Mouse (Mus musculus): ENCODE measurements at regions not wholly inside any gene's neighbourhood (a gene's known extent, or its start where the extent isn't known, plus 50 kb on each side); places are given as distances from the start of the nearest gene placed in this dataset.

- Histone ChIP-seq H3K27ac (ENCODE audit: low read depth, low read length) (no peak overlapping the region), H3K4me2 (ENCODE audit: low read length) (no peak overlapping the region), H3K36me3 (ENCODE audit: control insufficient read depth, insufficient read depth, low read length) (no peaks in the 10 kb centered on the region), H3K9me3 (replicated peaks; ENCODE audit: control insufficient read depth, low read length) (no peaks in the 10 kb centered on the region), H3K27me3 (replicated peaks; ENCODE audit: control insufficient read depth, insufficient read depth, low read length) (no peaks in the 10 kb centered on the region), H3K9ac (ENCODE audit: low read length) (no peak overlapping the region), H3K4me1 (ENCODE audit: control insufficient read depth, insufficient read depth, low read length) (no peaks in the 10 kb centered on the region), H3K4me3 (ENCODE audit: low read depth, low read length) (no peak overlapping the region)
- DNase-seq (ENCODE audit: low spot score) (no peak), ATAC-seq (no peak)
- 83% methylated on average over 1 of the region's 1 CpGs for WGBS
Measured at GRCm38 (mm10) chr14:9105708-9106107, 439.7 kb upstream of the 4930452B06Rik start.

- no peak overlapping the region for H3K9ac ChIP-seq (ENCODE audit: low read length)
- ATAC-seq (no peak; the same call in 1 of the 2 replicates), DNase-seq (ENCODE audit: low spot score) (peak; percentile 71)
- H3K4me3 ChIP-seq (ENCODE audit: low read depth, low read length) = no peak overlapping the region
- H3K9me3 ChIP-seq (replicated peaks; ENCODE audit: control insufficient read depth, low read length) = no peaks in the 10 kb centered on the region
- 77% methylated on average over 5 of the region's 5 CpGs for WGBS
- H3K36me3 ChIP-seq (ENCODE audit: control insufficient read depth, insufficient read depth, low read length) = no peaks in the 10 kb centered on the region
- no peak overlapping the region for H3K27ac ChIP-seq (ENCODE audit: low read depth, low read length)
- no peak overlapping the region for H3K4me2 ChIP-seq (ENCODE audit: low read length)
- no peaks in the 10 kb centered on the region for H3K4me1 ChIP-seq (ENCODE audit: control insufficient read depth, insufficient read depth, low read length)
- no peaks in the 10 kb centered on the region for H3K27me3 ChIP-seq (replicated peaks; ENCODE audit: control insufficient read depth, insufficient read depth, low read length)
Measured at GRCm38 (mm10) chr14:9089625-9090326, 423.7 kb upstream of the 4930452B06Rik start.

- no peak for ATAC-seq
Measured at GRCm38 (mm10) chr14:9087103-9087502, 421.1 kb upstream of the 4930452B06Rik start.

GRCm38 (mm10) chr14:9079632-9080031, 413.6 kb upstream of the 4930452B06Rik start:
- DNase-seq (ENCODE audit: low spot score) = no peak
- Histone ChIP-seq H3K36me3 (ENCODE audit: control insufficient read depth, insufficient read depth, low read length) (no peaks in the 10 kb centered on the region), H3K9ac (ENCODE audit: low read length) (no peak overlapping the region), H3K4me2 (ENCODE audit: low read length) (no peak overlapping the region), H3K27me3 (replicated peaks; ENCODE audit: control insufficient read depth, insufficient read depth, low read length) (no peaks in the 10 kb centered on the region), H3K9me3 (replicated peaks; ENCODE audit: control insufficient read depth, low read length) (no peaks in the 10 kb centered on the region), H3K4me1 (ENCODE audit: control insufficient read depth, insufficient read depth, low read length) (no peaks in the 10 kb centered on the region), H3K27ac (ENCODE audit: low read depth, low read length) (no peak overlapping the region), H3K4me3 (ENCODE audit: low read depth, low read length) (no peak overlapping the region)
- ATAC-seq = no peak
- 83% methylated on average over 2 of the region's 2 CpGs for WGBS

More at GRCm38 (mm10) chr14:9087103-9087502, 421.1 kb upstream of the 4930452B06Rik start:
- Histone ChIP-seq H3K9ac (ENCODE audit: low read length) (no peak overlapping the region), H3K36me3 (ENCODE audit: control insufficient read depth, insufficient read depth, low read length) (no peaks in the 10 kb centered on the region), H3K4me2 (ENCODE audit: low read length) (no peak overlapping the region), H3K27ac (ENCODE audit: low read depth, low read length) (no peak overlapping the region), H3K9me3 (replicated peaks; ENCODE audit: control insufficient read depth, low read length) (no peaks in the 10 kb centered on the region), H3K4me3 (ENCODE audit: low read depth, low read length) (no peak overlapping the region), H3K4me1 (ENCODE audit: control insufficient read depth, insufficient read depth, low read length) (no peaks in the 10 kb centered on the region), H3K27me3 (replicated peaks; ENCODE audit: control insufficient read depth, insufficient read depth, low read length) (no peaks in the 10 kb centered on the region)
- DNase-seq (ENCODE audit: low spot score) = no peak

- 68% methylated on average over 1 of the region's 1 CpGs for WGBS
- H3K27me3 ChIP-seq (replicated peaks; ENCODE audit: control insufficient read depth, insufficient read depth, low read length) = no peaks in the 10 kb centered on the region
- H3K9me3 ChIP-seq (replicated peaks; ENCODE audit: control insufficient read depth, low read length) = no peaks in the 10 kb centered on the region
- H3K36me3 ChIP-seq (ENCODE audit: control insufficient read depth, insufficient read depth, low read length) = no peaks in the 10 kb centered on the region
- H3K27ac ChIP-seq (ENCODE audit: low read depth, low read length) = no peak overlapping the region
- no peak overlapping the region for H3K4me3 ChIP-seq (ENCODE audit: low read depth, low read length)
- DNase-seq (ENCODE audit: low spot score) (no peak), ATAC-seq (no peak)
- H3K9ac ChIP-seq (ENCODE audit: low read length) = no peak overlapping the region
- no peaks in the 10 kb centered on the region for H3K4me1 ChIP-seq (ENCODE audit: control insufficient read depth, insufficient read depth, low read length)
- no peak overlapping the region for H3K4me2 ChIP-seq (ENCODE audit: low read length)
Measured at GRCm38 (mm10) chr14:9079014-9079413, 413.0 kb upstream of the 4930452B06Rik start.

- H3K4me3 ChIP-seq (ENCODE audit: low read depth, low read length) = no peak overlapping the region
- DNase-seq (ENCODE audit: low spot score) = no peak
- no peak for ATAC-seq
Measured at GRCm38 (mm10) chr14:9071176-9071575, 405.1 kb upstream of the 4930452B06Rik start.

GRCm38 (mm10) chr14:9060058-9060457, 394.0 kb upstream of the 4930452B06Rik start:
- no peak overlapping the region for H3K4me2 ChIP-seq (ENCODE audit: low read length)
- no peak overlapping the region for H3K4me3 ChIP-seq (ENCODE audit: low read depth, low read length)
- H3K36me3 ChIP-seq (ENCODE audit: control insufficient read depth, insufficient read depth, low read length) = no peaks in the 10 kb centered on the region
- no peak overlapping the region for H3K27ac ChIP-seq (ENCODE audit: low read depth, low read length)
- no peaks in the 10 kb centered on the region for H3K9me3 ChIP-seq (replicated peaks; ENCODE audit: control insufficient read depth, low read length)
- ATAC-seq (no peak), DNase-seq (ENCODE audit: low spot score) (no peak)
- 79% methylated on average over 9 of the region's 9 CpGs for WGBS
- H3K27me3 ChIP-seq (replicated peaks; ENCODE audit: control insufficient read depth, insufficient read depth, low read length) = no peaks in the 10 kb centered on the region
- no peaks in the 10 kb centered on the region for H3K4me1 ChIP-seq (ENCODE audit: control insufficient read depth, insufficient read depth, low read length)
- H3K9ac ChIP-seq (ENCODE audit: low read length) = no peak overlapping the region

More at GRCm38 (mm10) chr14:9071176-9071575, 405.1 kb upstream of the 4930452B06Rik start:
- no peaks in the 10 kb centered on the region for H3K27me3 ChIP-seq (replicated peaks; ENCODE audit: control insufficient read depth, insufficient read depth, low read length)
- no peaks in the 10 kb centered on the region for H3K36me3 ChIP-seq (ENCODE audit: control insufficient read depth, insufficient read depth, low read length)
- no peaks in the 10 kb centered on the region for H3K4me1 ChIP-seq (ENCODE audit: control insufficient read depth, insufficient read depth, low read length)
- no peak overlapping the region for H3K9ac ChIP-seq (ENCODE audit: low read length)
- no peaks in the 10 kb centered on the region for H3K9me3 ChIP-seq (replicated peaks; ENCODE audit: control insufficient read depth, low read length)
- 88% methylated on average over 3 of the region's 3 CpGs for WGBS
- H3K27ac ChIP-seq (ENCODE audit: low read depth, low read length) = no peak overlapping the region
- no peak overlapping the region for H3K4me2 ChIP-seq (ENCODE audit: low read length)

- Histone ChIP-seq H3K4me1 (ENCODE audit: control insufficient read depth, insufficient read depth, low read length) (peaks cover 3% of the 10 kb centered on the region), H3K27ac (ENCODE audit: low read depth, low read length) (no peak overlapping the region), H3K4me3 (ENCODE audit: low read depth, low read length) (no peak overlapping the region), H3K36me3 (ENCODE audit: control insufficient read depth, insufficient read depth, low read length) (no peaks in the 10 kb centered on the region), H3K4me2 (ENCODE audit: low read length) (no peak overlapping the region), H3K9ac (ENCODE audit: low read length) (no peak overlapping the region), H3K27me3 (replicated peaks; ENCODE audit: control insufficient read depth, insufficient read depth, low read length) (no peaks in the 10 kb centered on the region), H3K9me3 (replicated peaks; ENCODE audit: control insufficient read depth, low read length) (no peaks in the 10 kb centered on the region)
- peak; percentile 42 for DNase-seq (ENCODE audit: low spot score)
- peak; percentile 72; the same call in 1 of the 2 replicates for ATAC-seq
- WGBS = 20% methylated on average over 6 of the region's 6 CpGs
Measured at GRCm38 (mm10) chr14:9028811-9029210, 362.8 kb upstream of the 4930452B06Rik start.

- no peak overlapping the region for H3K27ac ChIP-seq (ENCODE audit: low read depth, low read length)
- whole genome bisulfite sequencing = 95% methylated on average over 6 of the region's 6 CpGs
- no peak overlapping the region for H3K9ac ChIP-seq (ENCODE audit: low read length)
- no peak overlapping the region for H3K4me2 ChIP-seq (ENCODE audit: low read length)
- ATAC-seq (no peak), DNase-seq (ENCODE audit: low spot score) (no peak)
- H3K36me3 ChIP-seq (ENCODE audit: control insufficient read depth, insufficient read depth, low read length) = no peaks in the 10 kb centered on the region
- no peak overlapping the region for H3K4me3 ChIP-seq (ENCODE audit: low read depth, low read length)
- H3K27me3 ChIP-seq (replicated peaks; ENCODE audit: control insufficient read depth, insufficient read depth, low read length) = no peaks in the 10 kb centered on the region
- H3K9me3 ChIP-seq (replicated peaks; ENCODE audit: control insufficient read depth, low read length) = no peaks in the 10 kb centered on the region
- no peaks in the 10 kb centered on the region for H3K4me1 ChIP-seq (ENCODE audit: control insufficient read depth, insufficient read depth, low read length)
Measured at GRCm38 (mm10) chr14:9015826-9016225, 349.8 kb upstream of the 4930452B06Rik start.

Measured in forebrain, embryonic 14.5 days (tissue).